Mouse (Mus musculus) megakaryocyte, embryonic 14.5 days (primary cell): ENCODE data around the gene Noct. TPM values are rescaled to one million over a fixed set of nuclear protein-coding genes. Genes with fewer than 3 reads are reported as not detected.

ENCODE experiments used
- H3K27me3 ChIP-seq: replicated peaks from 2 replicates; pipeline ENCODE3; 2012; ENCODE audit warnings: inconsistent platforms
- H3K36me3 ChIP-seq: replicated peaks from 2 replicates; pipeline ENCODE3; 2012; ENCODE audit warnings: low read length, inconsistent platforms, mixed read lengths
- H3K4me1 ChIP-seq: 2 replicates; pipeline ENCODE4 v1.6.1; 2012; ENCODE audit warnings: inconsistent platforms
- H3K4me3 ChIP-seq: replicated peaks from 2 replicates; pipeline ENCODE3; 2012; ENCODE audit warnings: moderate library complexity, mild to moderate bottlenecking, inconsistent platforms
- H3K9me3 ChIP-seq: 2 replicates; pipeline ENCODE4 v1.6.1; 2012; ENCODE audit warnings: inconsistent platforms
- FLI1 ChIP-seq: IDR thresholded peaks from 2 replicates; pipeline ENCODE4 v1.6.1; 2012; ENCODE audit warnings: low read length, inconsistent platforms, mixed read lengths
- GATA1 ChIP-seq: IDR thresholded peaks from 3 replicates; pipeline ENCODE4 v1.6.1; 2012; ENCODE audit warnings: mixed read lengths, low read length, inconsistent platforms, borderline replicate concordance
- polyA plus RNA-seq: library from polyadenylated mRNA; stranded (reverse); fragments of >175 nt; gene quantifications from 2 replicates; pipeline ENCODE4 v1.2.3, GENCODE M21; 2012; ENCODE audit warnings: low replicate concordance; ENCODE audit not compliant: insufficient read depth

The Noct gene
- polyA plus RNA-seq, 1 experiment, result 4.9 TPM

GRCm38 (mm10) chr3:51195321-51195720 is 28.9 kb upstream of the Noct start:
- H3K9me3 ChIP-seq, result peaks cover 4% of the 10 kb centered on the region
- TF ChIP-seq FLI1 (no peak), GATA1 (no peak)

GRCm38 (mm10) chr3:51195736-51196135 is 28.5 kb upstream of the Noct start:
- TF ChIP-seq GATA1, result no peak
- no peak for TF ChIP-seq FLI1
- H3K27me3 ChIP-seq, result peaks cover 34% of the 10 kb centered on the region
- H3K4me1 ChIP-seq, result peaks cover 27% of the 10 kb centered on the region
- H3K36me3 ChIP-seq, result no peaks in the 10 kb centered on the region
- no peak overlapping the region for H3K4me3 ChIP-seq
- H3K9me3 ChIP-seq, result peaks cover 6% of the 10 kb centered on the region

More at GRCm38 (mm10) chr3:51195321-51195720, 28.9 kb upstream of the Noct start:
- Histone ChIP-seq H3K4me3 (no peak overlapping the region), H3K4me1 (peaks cover 27% of the 10 kb centered on the region), H3K27me3 (peaks cover 37% of the 10 kb centered on the region), H3K36me3 (no peaks in the 10 kb centered on the region)

GRCm38 (mm10) chr3:51196724-51197111 is 27.5 kb upstream of the Noct start:
- Histone ChIP-seq H3K4me1 (peaks cover 27% of the 10 kb centered on the region), H3K27me3 (peaks cover 37% of the 10 kb centered on the region), H3K36me3 (no peaks in the 10 kb centered on the region), H3K4me3 (no peak overlapping the region), H3K9me3 (peaks cover 11% of the 10 kb centered on the region)
- TF ChIP-seq GATA1 (no peak), FLI1 (no peak)

- Histone ChIP-seq H3K4me1 (peaks cover 27% of the 10 kb centered on the region), H3K9me3 (peaks cover 11% of the 10 kb centered on the region), H3K27me3 (peaks cover 41% of the 10 kb centered on the region), H3K36me3 (no peaks in the 10 kb centered on the region), H3K4me3 (no peak overlapping the region)
- TF ChIP-seq FLI1 (no peak), GATA1 (no peak)
Measured at GRCm38 (mm10) chr3:51197112-51197731, 27.0 kb upstream of the Noct start.

- H3K4me1 ChIP-seq, result peaks cover 27% of the 10 kb centered on the region
- no peaks in the 10 kb centered on the region for H3K36me3 ChIP-seq
- no peak for TF ChIP-seq FLI1
- TF ChIP-seq GATA1, result no peak
- H3K4me3 ChIP-seq, result no peak overlapping the region
- H3K27me3 ChIP-seq, result peaks cover 47% of the 10 kb centered on the region
- peaks cover 11% of the 10 kb centered on the region for H3K9me3 ChIP-seq
Measured at GRCm38 (mm10) chr3:51198291-51198690, 26.0 kb upstream of the Noct start.

- TF ChIP-seq FLI1, result no peak
- no peak for TF ChIP-seq GATA1
- H3K9me3 ChIP-seq, result peaks cover 11% of the 10 kb centered on the region
- H3K4me1 ChIP-seq, result peaks cover 27% of the 10 kb centered on the region
- no peaks in the 10 kb centered on the region for H3K36me3 ChIP-seq
- peaks cover 50% of the 10 kb centered on the region for H3K27me3 ChIP-seq
- H3K4me3 ChIP-seq, result no peak overlapping the region
Measured at GRCm38 (mm10) chr3:51199130-51199529, 25.1 kb upstream of the Noct start.

GRCm38 (mm10) chr3:51200311-51200710 is 23.9 kb upstream of the Noct start:
- H3K9me3 ChIP-seq, result peaks cover 20% of the 10 kb centered on the region
- no peak for TF ChIP-seq GATA1
- no peak for TF ChIP-seq FLI1
- H3K36me3 ChIP-seq, result no peaks in the 10 kb centered on the region
- H3K27me3 ChIP-seq, result peaks cover 48% of the 10 kb centered on the region
- H3K4me1 ChIP-seq, result peaks cover 23% of the 10 kb centered on the region
- H3K4me3 ChIP-seq, result no peak overlapping the region

GRCm38 (mm10) chr3:51200894-51201293 is 23.4 kb upstream of the Noct start:
- H3K9me3 ChIP-seq, result peaks cover 20% of the 10 kb centered on the region
- no peak for TF ChIP-seq GATA1
- TF ChIP-seq FLI1, result no peak
- no peaks in the 10 kb centered on the region for H3K36me3 ChIP-seq
- no peak overlapping the region for H3K4me3 ChIP-seq
- H3K4me1 ChIP-seq, result peaks cover 17% of the 10 kb centered on the region
- H3K27me3 ChIP-seq, result peaks cover 46% of the 10 kb centered on the region

GRCm38 (mm10) chr3:51201986-51202385 is 22.3 kb upstream of the Noct start:
- TF ChIP-seq GATA1 (no peak), FLI1 (no peak)
- Histone ChIP-seq H3K9me3 (peaks cover 20% of the 10 kb centered on the region), H3K27me3 (peaks cover 39% of the 10 kb centered on the region), H3K4me1 (peaks cover 17% of the 10 kb centered on the region), H3K4me3 (no peak overlapping the region), H3K36me3 (no peaks in the 10 kb centered on the region)

GRCm38 (mm10) chr3:51202491-51202987 is 21.7 kb upstream of the Noct start:
- peaks cover 20% of the 10 kb centered on the region for H3K9me3 ChIP-seq
- no peak for TF ChIP-seq FLI1
- TF ChIP-seq GATA1, result no peak
- H3K4me3 ChIP-seq, result no peak overlapping the region
- H3K36me3 ChIP-seq, result no peaks in the 10 kb centered on the region
- peaks cover 36% of the 10 kb centered on the region for H3K27me3 ChIP-seq
- peaks cover 17% of the 10 kb centered on the region for H3K4me1 ChIP-seq
